Mouse (Mus musculus) liver, embryonic 14.5 days (tissue): ENCODE results near the gene Ccdc162.

Experiments
- CTCF ChIP-seq: IDR thresholded peaks from 2 replicates; pipeline ENCODE4 v1.5.1; 2016; ENCODE audit warnings: antibody characterized with exemption, low read depth, control low read depth
- EP300 ChIP-seq: IDR thresholded peaks from 2 replicates; pipeline ENCODE4 v1.6.1; 2016; ENCODE audit warnings: antibody characterized with exemption, low read depth

- TF ChIP-seq CTCF (no peak), EP300 (no peak)
Observed at GRCm38 (mm10) chr10:41568306-41568705, 148.1 kb downstream of the Ccdc162 start.
